Comparison of ENCODE assay signal across 1 mouse cellular context in the genomic region with DNA sequence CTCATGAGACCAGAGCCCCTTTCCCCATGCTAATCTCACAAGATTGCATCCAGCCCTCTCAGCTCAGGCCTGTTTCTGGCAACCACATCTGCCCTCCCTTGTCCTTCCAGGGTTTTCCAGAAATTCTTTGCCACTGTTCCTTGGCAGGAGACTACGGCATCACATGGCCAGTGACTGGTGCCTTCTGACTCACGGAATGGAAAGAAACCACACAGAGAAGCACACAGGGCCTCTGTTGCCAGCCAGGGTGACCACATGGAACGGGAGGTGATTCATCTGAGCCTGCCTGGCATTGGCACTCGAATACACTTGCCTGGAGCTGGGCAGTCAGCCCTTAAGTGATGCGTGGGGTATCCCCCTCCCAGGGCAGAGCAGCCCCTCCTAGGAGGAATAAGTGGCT.
TF ChIP-seq lines count a peak whose summit lies in the region.

No protein-coding gene starts in this region.

TF ChIP-seq in CH12.LX, 34 proteins besides CTCF, POLR2A, EP300 and RAD21 (continued from another document):
- TF ChIP-seq ZNF384 (IDR thresholded peaks at IDR 0.05; ENCODE audit: low read depth, low read length) (no peak), HCFC1 (IDR thresholded peaks at IDR 0.05; ENCODE audit: low read depth, low read length) (no peak), ELF1 (IDR thresholded peaks at IDR 0.05; ENCODE audit: low read depth, low read length) (no peak), SMC3 (IDR thresholded peaks at IDR 0.05; ENCODE audit: low read depth, low read length) (no peak), BHLHE40 (IDR thresholded peaks at IDR 0.05; ENCODE audit: low read depth, low read length) (peak; percentile 75), TBP (conservative IDR thresholded peaks at IDR 0.05; ENCODE audit: low read depth, low read length) (no peak), GABPA (IDR thresholded peaks at IDR 0.05; ENCODE audit: insufficient replicate concordance, low read depth, low read length) (no peak), MAZ (IDR thresholded peaks at IDR 0.05; ENCODE audit: low read depth, low read length) (no peak; the same call in 1 of the 2 replicates), SIN3A (IDR thresholded peaks at IDR 0.05; ENCODE audit: low read length) (no peak), RCOR1 (conservative IDR thresholded peaks at IDR 0.05; ENCODE audit: low read depth, low read length) (no peak)
